Mouse (Mus musculus) lung, postnatal 36 days (tissue): ENCODE data around the gene Os9.
"Not testable (repeated sequence)": the region's sequence is repeated elsewhere in the genome, so short reads cannot be mapped to it uniquely, and the experiment has no call there.

Source experiments
- DNase-seq: peaks from one replicate; pipeline ENCODE4 v3.0.0; 2022; ENCODE audit warnings: mixed read lengths

Gene Os9

GRCm38 (mm10) chr10:127079665-127080391 lies 41.1 kb downstream of the Os9 start:
- no peak for DNase-seq

GRCm38 (mm10) chr10:127078677-127079575 lies 42.0 kb downstream of the Os9 start:
- no peak for DNase-seq

GRCm38 (mm10) chr10:127078001-127078676 lies 42.8 kb downstream of the Os9 start:
- DNase-seq: no peak

GRCm38 (mm10) chr10:127077515-127077914 lies 43.4 kb downstream of the Os9 start:
- no peak for DNase-seq

DNA sequence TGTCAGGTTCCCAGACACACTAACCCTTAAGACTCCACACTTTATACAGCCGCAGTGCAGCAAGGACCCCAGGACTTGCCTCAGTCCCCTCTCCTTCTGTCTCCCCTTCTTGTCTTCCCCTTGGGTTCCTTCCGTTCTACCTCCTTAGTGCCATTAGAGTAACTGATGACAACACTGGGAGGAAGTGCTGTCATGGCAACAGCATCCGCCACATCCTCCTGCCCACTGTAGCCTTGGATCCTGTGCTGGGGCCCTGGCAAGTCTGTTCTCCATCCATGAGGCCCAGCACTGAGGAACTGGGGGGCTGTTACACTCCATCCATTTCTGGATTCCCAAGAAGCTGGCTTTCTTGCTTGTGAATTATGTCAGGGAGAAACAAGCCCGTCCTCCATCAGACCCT lies 44.8 kb downstream of the Os9 start:
- peak; percentile 57 for DNase-seq

DNA sequence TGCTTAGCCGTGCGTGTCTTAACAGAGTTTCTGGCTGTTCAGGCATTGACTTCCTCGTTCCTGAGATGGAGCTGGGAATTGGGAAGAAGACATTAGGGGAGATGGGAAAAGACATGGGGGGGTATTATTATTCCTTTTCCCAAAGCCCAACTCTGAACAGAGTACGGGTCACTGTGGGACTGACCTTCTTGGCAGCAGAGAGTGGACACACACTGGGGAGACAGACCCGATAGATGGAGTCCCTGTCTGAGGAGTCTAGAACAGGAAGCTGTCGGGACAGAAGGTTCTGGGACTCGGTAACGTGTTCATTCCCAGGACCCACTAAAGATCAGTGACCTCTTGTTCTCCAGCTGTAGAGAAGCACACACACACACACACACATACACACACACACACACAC lies 45.3 kb downstream of the Os9 start:
- no peak for DNase-seq

DNA sequence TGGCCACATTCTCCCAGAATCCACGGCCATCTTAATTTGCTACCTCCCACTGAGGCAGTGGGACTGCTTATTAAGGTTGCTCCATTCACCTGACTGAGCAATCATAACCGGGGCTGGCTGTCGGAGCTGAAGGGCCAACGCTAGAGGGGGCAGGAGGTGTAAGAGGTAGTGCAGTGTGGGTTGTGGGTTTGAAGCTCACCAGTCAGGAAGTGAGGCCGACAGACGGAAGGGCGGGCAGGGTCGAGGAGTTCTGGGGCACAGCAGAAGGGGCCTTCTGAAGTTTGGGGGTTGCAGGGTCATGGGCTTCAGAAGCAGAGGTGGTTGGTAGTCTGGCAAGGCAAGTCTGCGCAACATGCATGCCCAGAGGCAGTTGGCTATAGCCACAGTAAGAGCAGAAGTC lies 45.9 kb downstream of the Os9 start, which contains the start of gene Agap2:
TSS of gene Agap2 (plus strand) at position 205 of the 400 bp plus-strand sequence.
- DNase-seq: peak; percentile 68

GRCm38 (mm10) chr10:127073981-127074380 lies 47.0 kb downstream of the Os9 start:
- no peak for DNase-seq

GRCm38 (mm10) chr10:127072969-127073368 lies 48.0 kb downstream of the Os9 start:
- not testable (repeated sequence) for DNase-seq

GRCm38 (mm10) chr10:127072270-127072669 lies 48.7 kb downstream of the Os9 start:
- not testable (repeated sequence) for DNase-seq

DNA sequence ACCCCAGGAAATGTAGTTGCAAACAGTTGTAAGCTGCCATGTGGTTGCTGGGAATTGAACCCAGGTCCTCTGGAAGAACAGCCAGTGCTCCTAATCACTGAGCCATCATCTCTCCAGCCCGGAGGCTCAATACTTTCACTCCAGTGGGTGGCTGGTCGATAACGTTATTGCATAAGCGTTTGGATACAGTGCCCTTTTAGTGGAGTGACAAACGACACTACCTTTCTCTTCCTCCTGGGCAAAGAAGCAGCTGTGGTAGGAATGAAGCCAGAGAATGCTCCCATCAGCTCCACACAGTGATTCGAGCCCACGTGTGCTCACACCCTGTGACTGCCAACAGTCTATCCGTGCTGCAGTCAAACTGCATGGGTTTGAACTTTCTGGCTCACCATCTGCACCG lies 49.7 kb downstream of the Os9 start:
- DNase-seq: no peak

GRCm38 (mm10) chr10:127070190-127071121 lies 50.5 kb downstream of the Os9 start, which contains the start of gene Tspan31:
Gene Tspan31 (minus strand): TSS chr10:127070264.
- peak; percentile 98 for DNase-seq

DNA sequence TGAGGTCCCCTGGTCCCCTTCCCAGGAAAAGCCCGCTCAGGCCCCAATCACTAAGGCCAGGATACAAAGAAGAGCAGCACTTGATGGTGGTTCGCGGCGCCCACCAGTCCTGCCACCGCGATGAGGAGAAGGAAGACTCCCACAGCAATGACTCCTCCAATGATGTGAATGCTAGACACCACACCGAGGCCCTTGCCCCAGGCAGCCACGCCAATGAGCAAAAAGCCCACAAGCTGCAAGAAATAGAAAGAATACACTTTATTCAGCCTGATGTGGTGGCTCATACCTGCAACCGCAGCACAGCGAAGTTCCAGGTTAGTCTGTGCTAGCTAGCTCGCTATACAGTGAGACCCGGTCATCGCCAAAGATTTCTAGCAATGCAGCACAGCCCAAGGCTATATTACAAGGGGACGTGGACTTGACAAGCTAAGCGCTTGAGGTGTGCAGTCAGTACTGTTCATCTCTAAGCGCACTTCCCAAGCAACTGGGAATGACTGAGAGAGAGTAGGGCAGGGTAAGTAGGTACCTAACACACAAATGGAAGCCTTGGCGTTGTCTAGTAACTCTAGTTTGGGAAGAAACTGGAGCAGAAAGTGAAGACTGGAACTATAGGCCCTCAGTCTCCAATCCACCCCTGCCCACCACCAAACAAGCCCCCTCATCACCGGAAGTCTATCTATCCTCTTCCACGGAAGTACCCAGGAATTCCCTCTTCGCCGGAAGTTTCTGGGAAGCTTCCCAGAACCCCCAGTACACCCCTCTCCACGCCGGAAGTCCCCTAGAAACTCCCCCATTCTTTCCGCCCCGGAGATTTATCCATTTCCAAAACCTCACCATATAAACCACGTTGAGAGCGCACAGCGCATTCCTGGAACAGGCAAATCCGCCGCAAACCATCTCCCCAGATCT lies 51.4 kb downstream of the Os9 start:
- no peak for DNase-seq

DNA sequence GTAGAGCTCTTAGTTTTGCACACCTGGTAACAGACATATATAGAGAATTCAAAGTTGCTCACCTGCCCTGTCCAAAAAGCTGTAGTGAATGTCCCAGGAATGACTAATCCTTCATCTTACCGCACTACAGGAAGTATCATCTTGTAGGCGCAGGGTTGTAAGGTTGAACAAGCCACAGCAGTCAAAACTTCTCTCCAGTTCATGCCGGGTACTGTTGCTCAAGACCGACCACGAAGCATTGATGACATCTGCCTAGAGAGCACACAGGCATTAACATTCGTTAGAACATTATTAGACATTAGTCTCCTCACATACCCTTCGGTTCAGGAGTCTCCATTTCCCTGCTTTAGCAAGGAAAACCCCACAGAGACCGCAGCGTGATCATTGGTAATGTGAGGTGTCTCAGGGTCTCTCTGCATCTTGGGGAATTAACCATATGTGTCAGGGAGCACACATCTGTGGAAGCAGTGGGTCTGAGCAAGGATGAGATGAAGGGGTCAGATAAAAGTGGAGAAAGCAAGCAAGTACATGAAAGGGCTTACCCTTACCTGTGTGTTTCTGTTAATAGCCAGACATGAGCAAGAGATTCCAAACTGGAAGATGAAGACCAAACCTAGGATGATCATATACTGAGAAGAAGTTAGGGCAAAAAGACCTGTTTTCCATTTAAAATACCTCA lies 52.4 kb downstream of the Os9 start:
- no peak for DNase-seq

DNA sequence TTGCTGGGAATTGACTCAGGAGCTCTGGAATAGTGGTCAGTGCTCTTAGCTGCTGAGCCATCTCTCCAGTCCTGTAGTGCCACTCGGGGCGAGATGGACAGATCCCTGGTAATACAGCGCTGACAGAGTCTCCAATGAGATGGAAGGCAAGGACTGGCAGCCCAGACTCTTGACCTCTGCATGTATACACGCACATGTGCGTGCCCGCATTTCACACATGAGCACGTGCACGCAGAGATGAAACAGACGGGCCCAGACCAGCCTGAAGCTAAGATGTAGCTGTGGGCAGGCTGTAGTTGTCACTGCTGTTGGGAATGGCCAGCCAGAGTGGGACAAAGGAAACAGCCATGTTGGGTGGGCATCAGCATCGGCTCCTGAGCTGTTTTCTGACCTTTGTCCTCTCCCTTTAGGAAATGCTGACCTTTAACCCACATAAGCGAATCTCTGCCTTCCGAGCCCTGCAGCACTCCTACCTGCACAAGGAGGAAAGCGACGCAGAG lies 54.4 kb downstream of the Os9 start:
- DNase-seq: no peak

GRCm38 (mm10) chr10:127065981-127066380 lies 55.0 kb downstream of the Os9 start:
- DNase-seq: no peak

GRCm38 (mm10) chr10:127063913-127064870 lies 56.7 kb downstream of the Os9 start:
- DNase-seq: no peak

- DNase-seq: peak; percentile 98
These were observed 57.6 kb downstream of the Os9 start, which contains the start of gene Cdk4 for GRCm38 (mm10) chr10:127063239-127063872. Gene Cdk4 (plus strand): TSS chr10:127063534.
